Mouse (Mus musculus) megakaryocyte, embryonic 14.5 days (primary cell): Measurements from ENCODE around the gene Vps53.

Source experiments
- FLI1 ChIP-seq: IDR thresholded peaks from 2 replicates; pipeline ENCODE4 v1.6.1; 2012; ENCODE audit warnings: low read length, inconsistent platforms, mixed read lengths
- GATA1 ChIP-seq: IDR thresholded peaks from 3 replicates; pipeline ENCODE4 v1.6.1; 2012; ENCODE audit warnings: mixed read lengths, low read length, inconsistent platforms, borderline replicate concordance

DNA sequence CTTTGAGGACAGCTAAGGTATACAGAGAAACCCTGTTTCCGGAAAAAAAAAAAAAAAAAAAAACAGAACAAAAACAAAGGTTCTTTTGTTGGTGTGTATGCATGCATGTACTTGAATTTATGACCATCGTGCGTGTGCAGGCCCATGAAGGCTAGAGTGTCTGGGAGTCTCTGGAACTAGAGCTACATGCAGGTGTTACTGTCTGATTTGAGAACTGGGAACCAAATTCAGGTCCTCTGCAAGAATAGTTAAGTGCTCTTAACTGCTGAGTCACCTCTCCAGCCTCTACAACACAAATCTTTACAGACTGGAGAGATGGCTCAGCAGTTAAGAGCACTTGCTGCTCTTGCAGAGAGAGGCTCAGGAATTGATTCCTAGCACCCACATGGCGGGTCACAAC is 163.6 kb downstream of the Vps53 start:
- TF ChIP-seq GATA1, result no peak
- no peak for TF ChIP-seq FLI1
